Mouse (Mus musculus) cortical plate, adult 2 months (tissue): ENCODE results near the gene Bcor.
A peak's percentile ranks its signal among the peaks of the same experiment; 100 is the strongest.

Experiments
- CTCF ChIP-seq: fragments of 200-500 bp; IDR thresholded peaks from 2 replicates; pipeline ENCODE4 v1.5.1; 2011; ENCODE audit warnings: mild to moderate bottlenecking, control low read depth, low read length; ENCODE audit not compliant: insufficient read depth; ENCODE audit errors: extremely low read depth
- POLR2A ChIP-seq: fragments of 200-500 bp; IDR thresholded peaks from 2 replicates; pipeline ENCODE4 v1.6.1; 2011; ENCODE audit warnings: mild to moderate bottlenecking, low read length, control low read depth; ENCODE audit not compliant: insufficient read depth; ENCODE audit errors: extremely low read depth

- no peak for TF ChIP-seq CTCF
- TF ChIP-seq POLR2A, result peak; percentile 69; the same call in 1 of the 2 replicates
These were observed 79.9 kb downstream of the Bcor start for GRCm38 (mm10) chrX:12080095-12080903.
